8 mouse cellular contexts compared by ENCODE assay signal in the genomic region with DNA sequence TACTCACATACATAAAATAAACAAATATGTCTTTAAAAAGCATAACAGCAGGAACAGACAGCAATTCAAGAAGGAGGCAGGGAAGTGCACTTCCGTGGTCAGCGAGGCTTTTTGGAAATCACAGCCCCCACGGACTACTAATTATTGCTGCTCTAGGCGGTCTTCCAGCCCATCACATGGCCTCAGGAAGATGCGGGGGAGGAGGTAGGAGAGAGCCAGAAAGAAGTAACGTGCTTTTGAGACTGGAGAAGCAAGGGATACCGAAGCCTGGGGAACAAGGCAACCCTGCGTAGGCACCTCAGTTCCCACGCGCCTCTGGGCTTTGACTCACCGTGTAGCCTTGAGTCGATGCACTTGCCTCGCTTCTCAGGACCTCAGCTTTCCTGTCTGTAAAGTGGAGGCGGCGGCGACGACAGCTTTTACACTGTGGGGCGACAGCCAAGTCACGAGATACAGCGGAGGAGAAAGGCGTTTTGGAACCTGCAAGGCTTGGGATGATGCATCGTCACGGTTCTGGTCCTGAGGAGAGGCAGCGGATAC. TPM values are rescaled to one million over a fixed set of nuclear protein-coding genes. Genes with fewer than 3 reads are reported as not detected.
A peak's percentile ranks its signal among the peaks of the same experiment; 100 is the strongest.
DNase-seq lines count a peak whose midpoint lies in the region; ATAC-seq lines count a peak whose summit lies in the region.

No protein-coding gene starts in this region.

- peaks cover 21% of the 10 kb centered on the region for H3K4me1 ChIP-seq in lung, embryonic 15.5 days
- no peaks in the 10 kb centered on the region for H3K4me1 ChIP-seq in embryonic facial prominence, embryonic 11.5 days (ENCODE audit: control insufficient read depth, insufficient read depth, low read length)
- peaks cover 44% of the 10 kb centered on the region for H3K4me1 ChIP-seq in megakaryocyte, embryonic 14.5 days

- H3K36me3 ChIP-seq in lung, embryonic 15.5 days: peaks cover 41% of the 10 kb centered on the region
- no peaks in the 10 kb centered on the region; the same call in 1 of the 2 replicates for H3K36me3 ChIP-seq in embryonic facial prominence, embryonic 11.5 days (replicated peaks; ENCODE audit: control insufficient read depth, insufficient read depth, low read depth, low read length)
- H3K36me3 ChIP-seq in megakaryocyte, embryonic 14.5 days (replicated peaks; ENCODE audit: low read length): peaks cover 61% of the 10 kb centered on the region

- DNase-seq in lung, postnatal 10 days: no peak
- no peak for DNase-seq in embryonic facial prominence, embryonic 11.5 days (ENCODE audit: low spot score)
- peak; percentile 46 for DNase-seq in heart, postnatal 4 days
- no peak for DNase-seq in adrenal gland, postnatal 14 days
- no peak for DNase-seq in cerebellum, adult 11 months
- DNase-seq in T-cell, adult 2 months (ENCODE audit: low spot score): no peak

- H3K4me2 ChIP-seq in lung, embryonic 15.5 days: peak overlapping the region; percentile 87
- peak overlapping the region; percentile 74 for H3K4me2 ChIP-seq in embryonic facial prominence, embryonic 11.5 days (ENCODE audit: low read depth, low read length)

- peak overlapping the region; percentile 90 for H3K4me3 ChIP-seq in lung, embryonic 15.5 days
- peak overlapping the region; percentile 83 for H3K4me3 ChIP-seq in embryonic facial prominence, embryonic 11.5 days (ENCODE audit: low read depth, low read length)
- H3K4me3 ChIP-seq in megakaryocyte, embryonic 14.5 days (replicated peaks): peak overlapping the region; percentile 98

- no peaks in the 10 kb centered on the region for H3K27me3 ChIP-seq in lung, embryonic 15.5 days
- H3K27me3 ChIP-seq in embryonic facial prominence, embryonic 11.5 days (ENCODE audit: control insufficient read depth, insufficient read depth, low read length): no peaks in the 10 kb centered on the region
- no peaks in the 10 kb centered on the region for H3K27me3 ChIP-seq in megakaryocyte, embryonic 14.5 days (replicated peaks)

- peak overlapping the region; percentile 77 for H3K27ac ChIP-seq in lung, embryonic 15.5 days
- peak overlapping the region; percentile 63 for H3K27ac ChIP-seq in embryonic facial prominence, embryonic 11.5 days (replicated peaks; ENCODE audit: low read depth, low read length)

- H3K9ac ChIP-seq in lung, embryonic 15.5 days: peak overlapping the region; percentile 77
- H3K9ac ChIP-seq in embryonic facial prominence, embryonic 11.5 days (replicated peaks; ENCODE audit: low read length): peak overlapping the region; percentile 78

- WGBS in lung, embryonic 15.5 days: 2% methylated on average over 24 of the region's 24 CpGs
- 1% methylated on average over 24 of the region's 24 CpGs for WGBS in embryonic facial prominence, embryonic 11.5 days

- ATAC-seq in lung, embryonic 15.5 days (ENCODE audit: borderline replicate concordance, extremely low read depth, low FRiP score, low TSS enrichment): 0 out of 2 replicates have a peak, but pooled peaks have one; percentile 0
- ATAC-seq in embryonic facial prominence, embryonic 11.5 days (replicated peaks; ENCODE audit: insufficient number of reproducible peaks, low FRiP score, low TSS enrichment, low read depth): peak; percentile 0; the same call in 1 of the 2 replicates

- H3K9me3 ChIP-seq in lung, embryonic 15.5 days: no peaks in the 10 kb centered on the region
- no peaks in the 10 kb centered on the region for H3K9me3 ChIP-seq in embryonic facial prominence, embryonic 11.5 days (replicated peaks; ENCODE audit: control insufficient read depth, low read length)
- no peaks in the 10 kb centered on the region for H3K9me3 ChIP-seq in megakaryocyte, embryonic 14.5 days

RNA-seq across cellular contexts. Expression of a gene that starts 0.7 kb away (rescaled TPM):
- 6.5 and 6.9 TPM in 2 replicates for polyA plus RNA-seq in lung, embryonic 15.5 days (2015; fragmentation: Nextera tagmentation; extraction: Ambion mirVana)
- polyA plus RNA-seq in embryonic facial prominence, embryonic 11.5 days (2014; fragmentation: Nextera tagmentation; extraction: Ambion mirVana): 7.1 and 7.8 TPM in 2 replicates
- 10 to 100 TPM in 1 of 2 experiments, 1 to 10 TPM in 1; 9.4 to 11.0 TPM for total RNA-seq in heart, postnatal 4 days (2021)
- 2.0 and 2.2 TPM in 2 replicates for polyA plus RNA-seq in megakaryocyte, embryonic 14.5 days (2012; ENCODE audit: insufficient read depth, low replicate concordance)
- 14.6 and 16.1 TPM in 2 replicates for total RNA-seq in adrenal gland, postnatal 14 days (2021)

RNA-seq across cellular contexts. Expression of a gene that starts 0.8 kb away (rescaled TPM):
- polyA plus RNA-seq in lung, embryonic 15.5 days (2015; fragmentation: Nextera tagmentation; extraction: Ambion mirVana): 18.4 and 20.0 TPM in 2 replicates
- polyA plus RNA-seq in embryonic facial prominence, embryonic 11.5 days (2014; fragmentation: Nextera tagmentation; extraction: Ambion mirVana): 13.7 and 18.4 TPM in 2 replicates
- total RNA-seq in heart, postnatal 4 days (2021): 10 to 100 TPM; 21.7 to 22.5 TPM
- polyA plus RNA-seq in megakaryocyte, embryonic 14.5 days (2012; ENCODE audit: insufficient read depth, low replicate concordance): 1.5 and 2.7 TPM in 2 replicates
- total RNA-seq in adrenal gland, postnatal 14 days (2021): 26.1 and 29.0 TPM in 2 replicates

RNA-seq across cellular contexts. Expression of a gene that starts 13.9 kb away (rescaled TPM):
- 32.4 and 33.7 TPM in 2 replicates for polyA plus RNA-seq in lung, embryonic 15.5 days (2015; fragmentation: Nextera tagmentation; extraction: Ambion mirVana)
- polyA plus RNA-seq in embryonic facial prominence, embryonic 11.5 days (2014; fragmentation: Nextera tagmentation; extraction: Ambion mirVana): 9.4 TPM in 2 replicates
- 10 to 100 TPM; 22.0 to 23.9 TPM for total RNA-seq in heart, postnatal 4 days (2021)
- polyA plus RNA-seq in megakaryocyte, embryonic 14.5 days (2012; ENCODE audit: insufficient read depth, low replicate concordance): 14.9 and 27.3 TPM in 2 replicates
- total RNA-seq in adrenal gland, postnatal 14 days (2021): 37.9 and 40.4 TPM in 2 replicates

RNA-seq across cellular contexts. Expression of a gene that starts 13.9 kb away (rescaled TPM):
- 7.8 and 8.9 TPM in 2 replicates for polyA plus RNA-seq in lung, embryonic 15.5 days (2015; fragmentation: Nextera tagmentation; extraction: Ambion mirVana)
- polyA plus RNA-seq in embryonic facial prominence, embryonic 11.5 days (2014; fragmentation: Nextera tagmentation; extraction: Ambion mirVana): 14.1 and 14.5 TPM in 2 replicates
- 1 to 10 TPM; 1.4 to 2.0 TPM for total RNA-seq in heart, postnatal 4 days (2021)
- polyA plus RNA-seq in megakaryocyte, embryonic 14.5 days (2012; ENCODE audit: insufficient read depth, low replicate concordance): 0.12 TPM in 1 of 2 replicates, not detected in the other
- total RNA-seq in adrenal gland, postnatal 14 days (2021): 3.2 and 4.5 TPM in 2 replicates

RNA-seq across cellular contexts. Expression of a gene that starts 43.2 kb away (rescaled TPM):
- 30.9 and 31.0 TPM in 2 replicates for polyA plus RNA-seq in lung, embryonic 15.5 days (2015; fragmentation: Nextera tagmentation; extraction: Ambion mirVana)
- 45.7 and 46.5 TPM in 2 replicates for polyA plus RNA-seq in embryonic facial prominence, embryonic 11.5 days (2014; fragmentation: Nextera tagmentation; extraction: Ambion mirVana)
- total RNA-seq in heart, postnatal 4 days (2021): 10 to 100 TPM; 22.2 to 26.0 TPM
- 0.17 TPM in 1 of 2 replicates, not detected in the other for polyA plus RNA-seq in megakaryocyte, embryonic 14.5 days (2012; ENCODE audit: insufficient read depth, low replicate concordance)
- 17.0 and 19.6 TPM in 2 replicates for total RNA-seq in adrenal gland, postnatal 14 days (2021)
